Mouse (Mus musculus) embryonic fibroblast, embryonic 13.5 days (primary cell): ENCODE data around the gene Maml2.

ENCODE experiments used
- CTCF ChIP-seq: IDR thresholded peaks from 2 replicates; pipeline ENCODE4 v1.5.1; 2011; ENCODE audit warnings: mild to moderate bottlenecking, control low read depth, low read length, moderate library complexity, borderline replicate concordance; ENCODE audit not compliant: insufficient read depth
- POLR2A ChIP-seq: IDR thresholded peaks from 2 replicates; pipeline ENCODE4 v1.6.1; 2011; ENCODE audit warnings: low read depth, mild to moderate bottlenecking, control low read depth, low read length, moderate library complexity

DNA sequence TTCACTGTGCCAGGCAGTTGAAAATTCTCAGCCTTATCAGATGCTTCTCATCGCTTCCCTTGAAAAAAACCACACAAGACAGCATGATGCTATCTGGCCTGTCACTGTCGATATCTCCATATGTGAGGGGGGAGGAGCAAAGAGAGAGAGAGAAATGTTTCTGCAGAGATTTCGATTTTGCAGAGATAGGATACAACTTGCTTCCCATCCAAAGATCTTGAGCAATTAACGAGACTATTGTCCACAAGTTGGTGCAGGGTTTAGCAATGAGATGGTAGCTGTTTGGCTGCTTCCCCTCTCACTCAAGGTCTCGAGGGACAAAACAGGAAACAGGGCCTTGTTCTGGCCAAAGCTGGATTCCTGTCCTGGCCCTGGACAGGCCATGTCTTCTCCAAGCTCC, 276.3 kb downstream of the Maml2 start:
- no peak for TF ChIP-seq CTCF
- no peak for TF ChIP-seq POLR2A
